Mouse (Mus musculus): ENCODE measurements at regions not wholly inside any gene's neighbourhood (a gene's known extent, or its start where the extent isn't known, plus 50 kb on each side); places are given as distances from the start of the nearest gene placed in this dataset.

DNA sequence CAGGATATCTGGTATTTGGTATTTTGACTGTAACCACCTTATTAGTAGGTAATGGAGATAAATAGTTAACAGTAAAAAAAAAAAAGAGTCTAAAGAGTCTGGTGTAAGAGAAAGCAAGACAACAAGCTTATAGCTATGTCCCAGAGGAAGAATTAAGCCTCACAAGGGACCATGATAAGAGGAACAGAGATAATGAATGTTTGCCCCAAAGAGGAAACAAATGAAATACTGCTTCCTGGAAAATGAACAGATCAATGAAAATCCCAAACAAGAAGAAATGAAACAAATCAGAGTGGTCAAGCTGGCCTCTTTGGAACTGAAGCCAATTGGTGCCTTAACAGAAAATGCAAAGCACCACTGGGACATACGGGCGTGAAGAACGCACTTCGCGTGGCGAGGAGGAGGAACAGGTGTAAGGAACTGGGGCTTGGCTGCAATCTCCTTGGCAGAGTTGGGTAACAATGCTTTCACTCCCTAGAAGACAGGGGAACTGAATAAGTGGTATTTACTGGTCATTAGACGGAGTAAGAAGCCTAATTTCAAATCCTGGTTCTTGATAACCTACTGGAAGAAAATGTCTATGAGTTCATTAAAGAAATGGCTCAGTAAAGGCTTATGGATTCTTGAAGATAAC lies 62.2 kb upstream of the Etv6 start:
- Histone ChIP-seq H3K27me3 (replicated peaks; ENCODE audit: control insufficient read depth, insufficient read depth, low read length) (no peaks in the 10 kb centered on the region), H3K9ac (ENCODE audit: low read depth, low read length) (no peak overlapping the region), H3K27ac (ENCODE audit: low read depth, low read length) (no peak overlapping the region), H3K4me3 (ENCODE audit: low read depth, low read length) (no peak overlapping the region), H3K36me3 (ENCODE audit: control insufficient read depth, insufficient read depth, low read length) (no peaks in the 10 kb centered on the region), H3K4me1 (replicated peaks; ENCODE audit: control insufficient read depth, insufficient read depth, low read length) (no peaks in the 10 kb centered on the region), H3K4me2 (no peak overlapping the region), H3K9me3 (ENCODE audit: control insufficient read depth, low read length) (no peaks in the 10 kb centered on the region)
- DNase-seq (ENCODE audit: low spot score) = no peak
- no peak for ATAC-seq (replicated peaks; ENCODE audit: low FRiP score)
- WGBS = 84% methylated on average over 7 of the region's 7 CpGs

DNA sequence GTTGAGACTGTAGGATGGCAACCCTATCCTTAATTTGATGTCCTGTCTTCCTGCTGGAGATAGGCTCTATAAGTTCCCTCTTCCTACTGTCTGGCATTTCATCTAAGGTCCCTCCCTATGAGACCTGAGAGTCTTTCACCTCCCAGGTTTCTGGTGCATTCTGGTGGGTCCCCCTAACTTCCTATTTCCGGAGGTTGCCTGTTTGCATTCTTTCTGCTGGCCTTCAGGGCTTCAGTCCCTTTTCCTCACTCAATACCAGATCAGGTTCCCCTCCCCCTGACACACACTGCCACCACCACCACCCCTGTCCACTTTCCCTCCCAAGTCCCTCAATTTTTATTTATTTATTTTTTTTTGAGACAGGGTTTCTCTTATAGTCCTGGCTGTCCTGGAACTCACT lies 59.5 kb upstream of the Etv6 start:
- no peaks in the 10 kb centered on the region for H3K4me1 ChIP-seq (replicated peaks; ENCODE audit: control insufficient read depth, insufficient read depth, low read length)
- H3K27me3 ChIP-seq (replicated peaks; ENCODE audit: control insufficient read depth, insufficient read depth, low read length) = no peaks in the 10 kb centered on the region
- no peaks in the 10 kb centered on the region for H3K36me3 ChIP-seq (ENCODE audit: control insufficient read depth, insufficient read depth, low read length)
- no peak overlapping the region for H3K4me3 ChIP-seq (ENCODE audit: low read depth, low read length)
- DNase-seq (ENCODE audit: low spot score) (no peak), ATAC-seq (replicated peaks; ENCODE audit: low FRiP score) (no peak)
- H3K9ac ChIP-seq (ENCODE audit: low read depth, low read length) = no peak overlapping the region
- no peak overlapping the region for H3K4me2 ChIP-seq
- WGBS = 54% methylated on average over 1 of the region's 1 CpGs
- no peak overlapping the region for H3K27ac ChIP-seq (ENCODE audit: low read depth, low read length)
- no peaks in the 10 kb centered on the region for H3K9me3 ChIP-seq (ENCODE audit: control insufficient read depth, low read length)

DNA sequence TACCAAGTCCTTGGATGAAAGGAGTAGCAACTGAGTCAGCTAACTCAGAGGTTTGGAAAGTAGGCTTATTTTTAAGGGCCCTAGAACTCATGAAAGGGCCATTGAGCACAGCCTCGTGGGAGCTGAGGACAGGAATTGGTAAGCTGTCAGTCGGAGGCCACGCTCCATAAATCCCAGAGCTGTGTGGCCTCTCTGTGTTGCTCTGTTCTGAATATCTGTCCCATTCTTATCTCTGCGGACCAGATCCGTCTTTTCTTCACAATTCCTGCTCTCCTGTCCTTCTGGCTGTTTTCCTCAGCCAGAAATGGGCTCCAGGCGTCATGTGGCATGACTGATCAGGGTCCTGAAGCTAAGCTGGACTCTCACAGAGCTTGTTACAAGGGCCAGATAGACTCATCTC lies 58.6 kb upstream of the Etv6 start:
- H3K4me2 ChIP-seq = no peak overlapping the region
- no peak overlapping the region for H3K4me3 ChIP-seq (ENCODE audit: low read depth, low read length)
- H3K4me1 ChIP-seq (replicated peaks; ENCODE audit: control insufficient read depth, insufficient read depth, low read length) = no peaks in the 10 kb centered on the region
- no peak overlapping the region for H3K27ac ChIP-seq (ENCODE audit: low read depth, low read length)
- DNase-seq (ENCODE audit: low spot score) (no peak), ATAC-seq (replicated peaks; ENCODE audit: low FRiP score) (no peak)
- 59% methylated on average over 6 of the region's 6 CpGs for WGBS
- no peaks in the 10 kb centered on the region for H3K9me3 ChIP-seq (ENCODE audit: control insufficient read depth, low read length)
- no peak overlapping the region for H3K9ac ChIP-seq (ENCODE audit: low read depth, low read length)
- no peaks in the 10 kb centered on the region for H3K27me3 ChIP-seq (replicated peaks; ENCODE audit: control insufficient read depth, insufficient read depth, low read length)
- H3K36me3 ChIP-seq (ENCODE audit: control insufficient read depth, insufficient read depth, low read length) = no peaks in the 10 kb centered on the region

DNA sequence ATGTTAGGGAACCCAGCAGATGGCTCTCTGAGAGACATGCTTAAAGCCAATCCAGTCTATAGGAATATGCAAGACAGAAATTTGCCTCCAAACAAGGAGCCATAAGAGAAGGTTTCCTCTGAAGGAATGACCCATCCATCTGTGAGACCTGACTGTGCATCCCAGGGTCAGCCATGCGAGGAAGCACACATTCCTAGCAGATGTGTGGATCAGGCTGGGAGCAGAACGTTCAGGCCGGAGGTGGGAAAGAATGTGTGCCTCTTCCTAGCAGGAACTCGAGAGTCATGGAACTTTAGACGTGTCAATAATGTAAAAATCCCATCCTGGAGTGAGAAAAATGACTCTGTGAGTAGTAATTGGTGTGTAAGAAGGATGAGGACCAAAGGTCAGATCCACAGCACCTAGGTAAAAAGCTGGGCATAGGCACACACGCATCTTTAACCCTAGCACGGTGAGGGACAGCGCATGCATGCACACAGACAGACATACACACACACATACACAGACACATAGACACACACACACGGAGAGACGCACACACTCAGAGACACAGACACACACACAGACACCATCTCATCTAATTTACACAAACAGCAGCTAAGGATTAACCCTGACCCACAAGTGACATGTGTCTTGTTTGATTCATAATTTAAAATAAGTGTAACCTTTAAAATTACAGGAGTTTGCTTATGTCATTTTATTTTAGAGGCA lies 51.5 kb upstream of the Etv6 start:
- DNase-seq (ENCODE audit: low spot score) = no peak
- Histone ChIP-seq H3K4me2 (no peak overlapping the region), H3K27ac (ENCODE audit: low read depth, low read length) (no peak overlapping the region), H3K9ac (ENCODE audit: low read depth, low read length) (no peak overlapping the region), H3K4me1 (replicated peaks; ENCODE audit: control insufficient read depth, insufficient read depth, low read length) (no peaks in the 10 kb centered on the region), H3K27me3 (replicated peaks; ENCODE audit: control insufficient read depth, insufficient read depth, low read length) (no peaks in the 10 kb centered on the region), H3K9me3 (ENCODE audit: control insufficient read depth, low read length) (no peaks in the 10 kb centered on the region), H3K4me3 (ENCODE audit: low read depth, low read length) (no peak overlapping the region), H3K36me3 (ENCODE audit: control insufficient read depth, insufficient read depth, low read length) (no peaks in the 10 kb centered on the region)
- no peak for ATAC-seq (replicated peaks; ENCODE audit: low FRiP score)
- 84% methylated on average over 10 of the region's 10 CpGs for WGBS

DNA sequence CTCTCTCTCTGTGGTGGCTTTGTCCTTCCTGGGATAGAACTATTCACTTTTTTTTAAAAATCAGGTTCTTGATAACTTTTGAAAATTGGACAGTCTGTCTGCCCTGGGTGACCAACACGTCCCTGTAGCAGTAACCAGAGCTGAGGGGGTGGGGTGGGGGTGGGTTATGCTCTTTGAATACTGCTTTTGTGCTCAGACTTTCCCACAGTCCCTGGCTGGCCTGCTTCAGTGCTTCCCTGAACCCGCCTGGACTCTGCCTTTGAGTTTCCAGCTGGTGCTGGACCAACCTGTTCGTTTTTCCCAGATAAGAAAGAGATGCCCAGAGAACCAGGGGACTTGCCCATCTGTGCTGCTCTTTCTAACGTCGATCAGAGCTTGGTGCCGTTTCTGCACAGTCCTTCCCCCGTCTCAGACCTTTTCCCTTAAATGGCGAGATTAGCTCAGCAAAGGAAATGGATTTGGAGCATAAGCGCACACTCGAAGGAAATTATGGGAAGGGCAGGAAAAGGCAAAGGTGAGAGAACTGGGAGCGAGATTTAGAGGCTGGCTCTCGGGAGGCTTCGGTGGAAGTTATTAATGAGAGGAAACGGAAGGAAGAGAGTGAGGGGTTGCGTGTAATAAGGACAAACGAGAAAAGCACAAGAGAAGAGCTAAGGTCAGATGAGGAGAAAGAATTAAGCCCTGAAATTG lies 50.7 kb upstream of the Etv6 start:
- Histone ChIP-seq H3K9me3 (ENCODE audit: control insufficient read depth, low read length) (no peaks in the 10 kb centered on the region), H3K4me3 (ENCODE audit: low read depth, low read length) (no peak overlapping the region)
- no peak for DNase-seq (ENCODE audit: low spot score)

More for the DNA sequence above, 50.7 kb upstream of the Etv6 start:
- Histone ChIP-seq H3K4me1 (replicated peaks; ENCODE audit: control insufficient read depth, insufficient read depth, low read length) (no peaks in the 10 kb centered on the region), H3K36me3 (ENCODE audit: control insufficient read depth, insufficient read depth, low read length) (no peaks in the 10 kb centered on the region), H3K4me2 (peak overlapping the region; percentile 31), H3K27ac (ENCODE audit: low read depth, low read length) (no peak overlapping the region), H3K27me3 (replicated peaks; ENCODE audit: control insufficient read depth, insufficient read depth, low read length) (no peaks in the 10 kb centered on the region), H3K9ac (ENCODE audit: low read depth, low read length) (no peak overlapping the region)
- 41% methylated on average over 16 of the region's 16 CpGs for WGBS
- no peak for ATAC-seq (replicated peaks; ENCODE audit: low FRiP score)

Measured in liver, embryonic 11.5 days (tissue).